Mouse (Mus musculus): Measurements from ENCODE around the gene Ccdc151. TPM values are rescaled to one million over a fixed set of nuclear protein-coding genes. Genes with fewer than 3 reads are reported as not detected.

Gene Ccdc151
- polyA plus RNA-seq, 1 experiment from 2014 or later: 5.9 TPM

DNA sequence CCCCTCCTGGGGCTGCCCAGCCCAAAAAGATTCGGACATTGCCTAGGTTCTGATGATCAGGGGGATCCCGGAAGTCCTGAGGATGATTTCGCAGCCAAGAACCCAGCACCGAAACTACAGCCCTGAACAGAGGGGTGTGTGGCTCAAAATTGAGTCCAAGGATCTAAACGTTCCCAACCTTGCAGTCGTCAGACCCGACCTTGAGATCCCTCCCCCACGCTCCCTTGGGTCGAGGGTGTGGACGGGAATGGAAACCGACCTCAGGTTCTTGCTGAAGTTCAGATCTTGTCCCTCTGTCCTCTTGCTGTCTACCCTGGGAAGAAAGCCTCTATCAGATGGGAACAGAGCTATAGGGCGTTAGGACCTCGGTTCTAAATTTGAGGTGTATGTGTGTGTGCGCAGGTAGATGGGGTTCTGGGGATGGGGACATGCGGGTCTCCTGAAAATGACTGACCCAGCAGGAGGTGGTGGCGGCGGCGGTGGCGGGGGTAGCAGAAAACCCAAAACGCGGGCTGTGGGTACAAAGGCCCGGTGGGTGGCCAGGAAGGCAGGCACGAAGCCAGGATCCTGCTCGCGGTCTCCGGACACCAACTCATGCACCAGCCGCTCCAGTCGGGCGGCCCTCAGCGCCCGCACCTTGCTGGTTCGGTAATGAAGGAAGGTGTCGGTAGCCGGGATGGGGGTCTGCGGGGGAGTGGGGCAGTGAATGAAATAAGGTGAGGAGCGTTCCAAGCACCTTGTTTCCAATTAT lies 14.7 kb downstream of the Ccdc151 start:
- H3K27ac ChIP-seq (ENCODE audit: low read depth, low read length): no peak overlapping the region
- no peaks in the 10 kb centered on the region for H3K9me3 ChIP-seq (ENCODE audit: control insufficient read depth, low read length)
- peaks cover 52% of the 10 kb centered on the region for H3K27me3 ChIP-seq (replicated peaks; ENCODE audit: control insufficient read depth, insufficient read depth, low read length)
- ATAC-seq: no peak
- peaks cover 21% of the 10 kb centered on the region for H3K4me1 ChIP-seq (ENCODE audit: control insufficient read depth, insufficient read depth, low read depth, low read length)
- 9% methylated on average over 36 of the region's 36 CpGs for WGBS
- no peak overlapping the region for H3K9ac ChIP-seq (ENCODE audit: low read depth, low read length)
- peak overlapping the region; percentile 42 for H3K4me3 ChIP-seq (ENCODE audit: low read length)
- H3K36me3 ChIP-seq (ENCODE audit: control insufficient read depth, insufficient read depth, low read length): no peaks in the 10 kb centered on the region
- peak overlapping the region; percentile 78 for H3K4me2 ChIP-seq (ENCODE audit: low read length)

DNA sequence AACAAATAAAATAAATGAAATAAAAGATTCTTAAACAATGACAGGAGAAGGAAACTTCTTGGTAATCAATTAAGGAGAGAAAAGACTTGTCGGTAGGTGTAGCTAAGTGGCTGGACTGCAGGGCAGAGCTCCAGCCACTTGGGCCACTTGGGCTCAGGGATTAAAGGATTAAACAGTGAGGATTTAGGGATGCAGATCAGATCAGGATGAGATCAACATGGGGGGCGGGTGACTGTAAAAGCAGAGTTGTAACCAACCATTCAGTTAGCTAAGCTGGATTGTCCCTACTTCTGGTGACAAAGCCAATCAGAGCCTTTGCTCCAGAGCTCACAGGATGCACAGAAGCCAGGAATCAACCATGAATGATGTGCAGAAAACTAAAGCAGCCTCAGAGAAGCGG lies 18.5 kb downstream of the Ccdc151 start:
- Histone ChIP-seq H3K9ac (ENCODE audit: low read depth, low read length) (no peak overlapping the region), H3K27me3 (replicated peaks; ENCODE audit: control insufficient read depth, insufficient read depth, low read length) (peaks cover 23% of the 10 kb centered on the region), H3K4me2 (ENCODE audit: low read length) (no peak overlapping the region), H3K27ac (ENCODE audit: low read depth, low read length) (no peak overlapping the region), H3K4me1 (ENCODE audit: control insufficient read depth, insufficient read depth, low read depth, low read length) (peaks cover 12% of the 10 kb centered on the region), H3K9me3 (ENCODE audit: control insufficient read depth, low read length) (no peaks in the 10 kb centered on the region), H3K4me3 (ENCODE audit: low read length) (no peak overlapping the region), H3K36me3 (ENCODE audit: control insufficient read depth, insufficient read depth, low read length) (no peaks in the 10 kb centered on the region)
- 28% methylated on average over 3 of the region's 3 CpGs for WGBS
- ATAC-seq: no peak

DNA sequence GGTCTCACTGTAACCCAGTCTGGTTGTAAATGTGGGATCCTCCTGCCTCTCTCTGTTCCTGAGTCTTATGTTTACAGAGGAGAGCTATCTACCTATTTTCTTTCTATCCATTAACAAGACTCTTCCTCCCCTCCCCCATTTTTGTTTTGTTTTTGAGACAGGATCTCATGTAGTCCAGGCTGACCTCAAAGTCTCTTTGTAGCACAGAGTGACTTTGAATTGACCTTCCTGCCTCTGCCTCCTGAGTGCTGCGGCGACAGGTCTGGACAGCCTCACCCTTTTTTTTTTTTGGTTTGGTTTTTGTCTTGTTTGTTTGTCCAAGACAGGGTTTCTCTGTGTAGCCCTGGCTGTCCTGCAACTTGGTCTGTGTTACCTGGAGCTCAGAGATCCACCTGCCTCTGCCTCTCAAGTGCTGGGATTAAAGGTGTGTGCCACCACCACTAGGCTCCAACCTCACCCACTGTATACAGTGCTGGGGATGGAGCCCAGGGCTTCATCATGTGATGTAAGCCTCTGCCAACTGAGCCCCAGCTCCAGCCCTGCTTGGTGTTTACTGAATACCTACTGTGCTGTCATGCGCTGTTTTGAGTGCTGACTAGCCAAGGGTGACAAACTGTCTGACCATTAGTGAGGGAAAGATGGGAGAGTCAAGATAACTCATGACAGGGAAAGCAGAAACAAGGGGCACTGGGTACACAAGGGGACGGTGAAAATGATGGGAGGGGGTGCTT lies 23.9 kb downstream of the Ccdc151 start:
- WGBS: 85% methylated on average over 4 of the region's 4 CpGs
- no peak overlapping the region for H3K4me3 ChIP-seq (ENCODE audit: low read length)
- no peak for ATAC-seq
- no peak overlapping the region for H3K27ac ChIP-seq (ENCODE audit: low read depth, low read length)
- H3K27me3 ChIP-seq (replicated peaks; ENCODE audit: control insufficient read depth, insufficient read depth, low read length): no peaks in the 10 kb centered on the region
- no peaks in the 10 kb centered on the region for H3K4me1 ChIP-seq (ENCODE audit: control insufficient read depth, insufficient read depth, low read depth, low read length)
- no peaks in the 10 kb centered on the region for H3K36me3 ChIP-seq (ENCODE audit: control insufficient read depth, insufficient read depth, low read length)
- H3K4me2 ChIP-seq (ENCODE audit: low read length): no peak overlapping the region
- no peaks in the 10 kb centered on the region for H3K9me3 ChIP-seq (ENCODE audit: control insufficient read depth, low read length)
- no peak overlapping the region for H3K9ac ChIP-seq (ENCODE audit: low read depth, low read length)

DNA sequence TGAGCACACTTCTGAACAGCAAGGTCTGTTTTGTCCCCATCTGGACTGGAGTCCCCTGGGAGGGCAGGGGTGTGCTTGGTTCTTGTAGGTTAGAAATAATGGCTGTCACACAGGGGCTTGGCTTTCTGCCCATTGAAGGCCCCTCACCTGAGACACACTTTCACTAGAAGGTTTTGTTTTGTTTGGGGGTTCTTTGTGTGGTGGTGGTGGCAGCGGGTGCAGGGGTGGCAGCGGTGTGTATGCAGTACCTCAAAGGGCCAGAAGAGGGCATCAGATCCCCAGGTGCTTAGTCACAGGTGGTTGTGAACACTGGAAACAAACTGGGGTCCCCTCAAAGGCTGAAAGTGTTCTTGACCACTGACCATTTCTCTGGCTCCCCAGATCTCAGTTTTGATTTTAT lies 24.5 kb downstream of the Ccdc151 start:
- H3K4me2 ChIP-seq (ENCODE audit: low read length): no peak overlapping the region
- no peak overlapping the region for H3K9ac ChIP-seq (ENCODE audit: low read depth, low read length)
- no peak overlapping the region for H3K4me3 ChIP-seq (ENCODE audit: low read length)
- H3K9me3 ChIP-seq (ENCODE audit: control insufficient read depth, low read length): no peaks in the 10 kb centered on the region
- no peak for ATAC-seq
- no peaks in the 10 kb centered on the region for H3K36me3 ChIP-seq (ENCODE audit: control insufficient read depth, insufficient read depth, low read length)
- H3K27me3 ChIP-seq (replicated peaks; ENCODE audit: control insufficient read depth, insufficient read depth, low read length): no peaks in the 10 kb centered on the region
- 23% methylated on average over 2 of the region's 2 CpGs for WGBS
- H3K4me1 ChIP-seq (ENCODE audit: control insufficient read depth, insufficient read depth, low read depth, low read length): no peaks in the 10 kb centered on the region
- H3K27ac ChIP-seq (ENCODE audit: low read depth, low read length): no peak overlapping the region

DNA sequence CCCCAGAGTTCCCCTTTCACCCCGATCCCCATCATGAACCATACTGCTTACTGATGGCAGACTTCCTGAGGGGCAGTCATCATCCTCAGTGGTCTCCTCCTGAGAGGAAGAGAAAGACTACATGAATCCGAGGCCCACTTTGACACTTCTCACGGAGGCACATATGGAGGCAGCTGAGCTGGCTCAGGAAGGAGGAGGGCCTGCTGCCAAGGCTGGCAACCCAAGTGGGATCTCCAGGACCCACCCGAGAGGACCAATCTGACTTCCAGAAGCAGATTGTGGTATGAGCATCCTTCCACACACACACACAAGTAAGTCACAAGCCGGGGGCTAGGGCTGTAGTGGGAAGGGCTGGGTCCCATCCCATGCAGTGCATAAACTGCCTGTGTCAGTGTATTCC lies 25.1 kb downstream of the Ccdc151 start:
- no peak for ATAC-seq
- Histone ChIP-seq H3K4me1 (ENCODE audit: control insufficient read depth, insufficient read depth, low read depth, low read length) (no peaks in the 10 kb centered on the region), H3K27me3 (replicated peaks; ENCODE audit: control insufficient read depth, insufficient read depth, low read length) (no peaks in the 10 kb centered on the region), H3K4me2 (ENCODE audit: low read length) (no peak overlapping the region), H3K4me3 (ENCODE audit: low read length) (no peak overlapping the region), H3K9ac (ENCODE audit: low read depth, low read length) (no peak overlapping the region), H3K27ac (ENCODE audit: low read depth, low read length) (no peak overlapping the region), H3K9me3 (ENCODE audit: control insufficient read depth, low read length) (no peaks in the 10 kb centered on the region), H3K36me3 (ENCODE audit: control insufficient read depth, insufficient read depth, low read length) (no peaks in the 10 kb centered on the region)
- WGBS: 69% methylated on average over 5 of the region's 5 CpGs

DNA sequence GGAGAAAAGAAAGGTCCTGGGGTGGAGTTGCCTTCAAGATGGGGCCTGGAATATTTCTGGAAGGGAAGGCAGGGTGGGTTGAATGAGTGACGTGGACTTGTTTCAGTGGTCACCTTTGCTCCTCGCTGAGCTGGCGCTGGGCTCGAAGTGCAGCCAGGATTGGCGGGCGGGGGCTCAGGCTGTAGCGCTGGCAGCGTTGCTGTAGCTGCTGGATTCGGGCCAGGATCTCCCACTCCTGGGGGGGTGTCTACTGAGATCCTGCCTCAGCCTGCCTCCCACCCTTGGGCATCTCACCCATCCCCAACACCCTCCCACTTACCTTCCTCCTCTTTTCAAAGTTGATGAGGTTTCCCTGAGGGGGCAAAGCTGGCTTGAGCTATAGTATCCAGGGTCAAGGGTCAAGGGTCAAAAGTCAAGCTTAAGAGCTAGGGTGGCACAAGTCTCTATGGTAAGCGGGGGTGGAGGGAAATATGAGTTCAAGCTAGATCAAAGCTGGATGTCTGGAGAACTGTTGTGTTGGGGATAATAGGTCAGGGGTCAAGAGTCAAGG lies 25.7 kb downstream of the Ccdc151 start:
- no peaks in the 10 kb centered on the region for H3K9me3 ChIP-seq (ENCODE audit: control insufficient read depth, low read length)
- H3K36me3 ChIP-seq (ENCODE audit: control insufficient read depth, insufficient read depth, low read length): no peaks in the 10 kb centered on the region
- no peak overlapping the region for H3K27ac ChIP-seq (ENCODE audit: low read depth, low read length)
- H3K27me3 ChIP-seq (replicated peaks; ENCODE audit: control insufficient read depth, insufficient read depth, low read length): no peaks in the 10 kb centered on the region
- H3K4me1 ChIP-seq (ENCODE audit: control insufficient read depth, insufficient read depth, low read depth, low read length): no peaks in the 10 kb centered on the region
- no peak overlapping the region for H3K4me2 ChIP-seq (ENCODE audit: low read length)
- no peak overlapping the region for H3K9ac ChIP-seq (ENCODE audit: low read depth, low read length)
- no peak overlapping the region for H3K4me3 ChIP-seq (ENCODE audit: low read length)
- no peak for ATAC-seq
- 89% methylated on average over 10 of the region's 10 CpGs for WGBS

DNA sequence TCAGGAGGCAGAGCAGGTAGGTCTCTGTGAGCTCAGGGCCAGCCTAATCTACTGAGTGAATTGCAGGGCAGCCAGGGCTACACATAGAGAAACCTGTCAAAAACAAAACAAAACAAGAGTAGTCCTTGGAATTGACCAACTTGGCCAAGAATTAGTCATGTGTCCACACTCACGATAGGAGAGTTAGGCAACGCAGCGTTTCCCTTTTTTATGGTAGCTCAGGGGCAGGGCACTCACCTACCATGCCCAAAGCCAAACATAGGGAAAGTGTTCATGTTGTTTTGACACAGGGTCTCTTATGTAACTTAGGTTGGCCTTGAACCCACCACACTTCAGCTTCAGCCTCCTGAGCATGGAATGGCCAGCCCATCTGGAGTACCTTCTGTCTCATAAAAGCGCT lies 33.1 kb downstream of the Ccdc151 start:
- ATAC-seq: no peak
- Histone ChIP-seq H3K9me3 (ENCODE audit: control insufficient read depth, low read length) (no peaks in the 10 kb centered on the region), H3K4me2 (ENCODE audit: low read length) (no peak overlapping the region), H3K36me3 (ENCODE audit: control insufficient read depth, insufficient read depth, low read length) (no peaks in the 10 kb centered on the region), H3K4me3 (ENCODE audit: low read length) (no peak overlapping the region), H3K4me1 (ENCODE audit: control insufficient read depth, insufficient read depth, low read depth, low read length) (no peaks in the 10 kb centered on the region), H3K27ac (ENCODE audit: low read depth, low read length) (no peak overlapping the region), H3K9ac (ENCODE audit: low read depth, low read length) (no peak overlapping the region), H3K27me3 (replicated peaks; ENCODE audit: control insufficient read depth, insufficient read depth, low read length) (no peaks in the 10 kb centered on the region; the same call in 1 of the 2 replicates)
- WGBS: 94% methylated on average over 4 of the region's 4 CpGs

DNA sequence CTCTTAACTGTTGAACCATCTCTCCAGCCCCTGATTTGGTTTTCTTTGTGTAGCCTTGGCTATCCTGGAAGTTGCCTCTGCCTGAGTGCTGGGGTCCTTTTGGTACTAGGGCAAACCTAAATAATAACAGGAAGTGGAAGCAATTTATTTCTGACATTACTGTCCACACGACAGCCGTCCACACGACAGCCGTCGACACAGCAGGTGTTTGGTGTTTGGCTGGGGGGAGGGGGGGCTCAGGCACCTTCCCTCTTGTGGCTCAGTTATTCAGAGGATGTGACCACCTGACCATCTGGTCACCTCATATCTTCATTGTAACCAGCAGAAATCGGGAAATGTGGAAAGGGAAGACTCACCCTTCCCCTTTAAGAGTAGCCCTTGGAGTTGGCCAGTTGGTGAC lies 33.6 kb downstream of the Ccdc151 start:
- Histone ChIP-seq H3K27me3 (replicated peaks; ENCODE audit: control insufficient read depth, insufficient read depth, low read length) (no peaks in the 10 kb centered on the region; the same call in 1 of the 2 replicates), H3K9ac (ENCODE audit: low read depth, low read length) (no peak overlapping the region), H3K36me3 (ENCODE audit: control insufficient read depth, insufficient read depth, low read length) (no peaks in the 10 kb centered on the region), H3K27ac (ENCODE audit: low read depth, low read length) (no peak overlapping the region), H3K9me3 (ENCODE audit: control insufficient read depth, low read length) (no peaks in the 10 kb centered on the region), H3K4me2 (ENCODE audit: low read length) (no peak overlapping the region), H3K4me1 (ENCODE audit: control insufficient read depth, insufficient read depth, low read depth, low read length) (no peaks in the 10 kb centered on the region), H3K4me3 (ENCODE audit: low read length) (no peak overlapping the region)
- no peak for ATAC-seq
- WGBS: 69% methylated on average over 6 of the region's 6 CpGs

DNA sequence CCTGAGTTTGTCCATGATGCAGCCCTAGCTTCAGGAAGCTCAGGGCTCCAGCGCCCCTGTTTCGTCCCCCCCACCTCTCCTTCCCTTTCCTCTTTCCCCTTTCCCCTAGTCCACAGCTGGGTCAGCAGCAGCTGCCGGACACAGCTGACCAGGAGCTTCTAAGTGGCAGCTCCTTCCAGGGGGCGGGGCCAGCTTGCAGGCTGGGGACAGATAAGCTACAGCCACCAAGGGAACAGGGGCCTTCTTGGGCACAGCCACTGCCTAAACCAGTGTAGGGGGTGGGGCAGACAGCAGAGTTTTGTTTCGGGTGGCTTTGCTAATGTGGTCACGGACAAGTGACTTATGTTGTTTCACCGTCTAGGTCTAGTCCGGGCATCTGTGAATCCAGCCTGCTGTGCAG lies 39.0 kb downstream of the Ccdc151 start, which contains the start of gene Epor:
Gene Epor, minus strand, starts transcription at position 90 of the 400 bp plus-strand sequence.
- no peak within 1 kb of the TSS for H3K27ac ChIP-seq (ENCODE audit: low read depth, low read length)
- no peaks in the 10 kb centered on the region for H3K36me3 ChIP-seq (ENCODE audit: control insufficient read depth, insufficient read depth, low read length)
- H3K27me3 ChIP-seq (replicated peaks; ENCODE audit: control insufficient read depth, insufficient read depth, low read length): peaks cover 35% of the 10 kb centered on the region
- peak within 1 kb of the TSS; percentile 41 for H3K4me3 ChIP-seq (ENCODE audit: low read length)
- peak within 1 kb of the TSS; percentile 59 for H3K4me2 ChIP-seq (ENCODE audit: low read length)
- H3K4me1 ChIP-seq (ENCODE audit: control insufficient read depth, insufficient read depth, low read depth, low read length): peaks cover 15% of the 10 kb centered on the region
- ATAC-seq: peak; percentile 35; the same call in 1 of the 2 replicates
- H3K9me3 ChIP-seq (ENCODE audit: control insufficient read depth, low read length): no peaks in the 10 kb centered on the region
- WGBS: 14% methylated on average over 8 of the region's 8 CpGs
- H3K9ac ChIP-seq (ENCODE audit: low read depth, low read length): peak within 1 kb of the TSS; percentile 41

Data from hindbrain, embryonic 16.5 days (tissue).